Mouse (Mus musculus) limb, embryonic 12.5 days (tissue): Measurements from ENCODE around the gene Mtmr1. TPM values are rescaled to one million over a fixed set of nuclear protein-coding genes. Genes with fewer than 3 reads are reported as not detected.
A peak's percentile ranks its signal among the peaks of the same experiment; 100 is the strongest.
"Not testable (repeated sequence)": the region's sequence is repeated elsewhere in the genome, so short reads cannot be mapped to it uniquely, and the experiment has no call there.

ENCODE experiments used
- ATAC-seq: fragments of 200-750 bp; cut with Nextera tagmentation; 2 replicates; pipeline ENCODE4 v1.8.0; 2017; ENCODE audit warnings: low read depth, moderate TSS enrichment; ENCODE audit not compliant: insufficient number of reproducible peaks, insufficient read depth, low FRiP score, low TSS enrichment
- H3K27ac ChIP-seq: fragments of 300-500 bp; sonication (generic); 2 replicates; pipeline ENCODE4 v1.5.1; 2016; ENCODE audit warnings: mild to moderate bottlenecking, moderate library complexity
- H3K27me3 ChIP-seq: fragments of 300-500 bp; sonication (generic); 2 replicates; pipeline ENCODE4 v1.6.1; 2016; ENCODE audit warnings: mild to moderate bottlenecking, moderate library complexity
- H3K36me3 ChIP-seq: fragments of 300-500 bp; sonication (generic); 2 replicates; pipeline ENCODE4 v1.6.1; 2016; ENCODE audit warnings: mild to moderate bottlenecking, moderate library complexity
- H3K4me1 ChIP-seq: fragments of 300-500 bp; sonication (generic); replicated peaks from 2 replicates; pipeline ENCODE4 v1.6.1; 2016
- H3K4me2 ChIP-seq: fragments of 300-500 bp; sonication (generic); 2 replicates; pipeline ENCODE4 v1.6.1; 2016; ENCODE audit warnings: mild to moderate bottlenecking, moderate library complexity
- H3K4me3 ChIP-seq: fragments of 300-500 bp; sonication (generic); replicated peaks from 2 replicates; pipeline ENCODE4 v1.5.1; 2016; ENCODE audit warnings: mild to moderate bottlenecking
- H3K9ac ChIP-seq: fragments of 300-500 bp; sonication (generic); replicated peaks from 2 replicates; pipeline ENCODE4 v1.6.1; 2016; ENCODE audit warnings: mild to moderate bottlenecking, moderate library complexity
- H3K9me3 ChIP-seq: fragments of 300-500 bp; sonication (generic); 2 replicates; pipeline ENCODE4 v1.6.1; 2016; ENCODE audit warnings: mild to moderate bottlenecking, moderate library complexity
- WGBS: fragments of 180-500 bp; shearing (Covaris S2); methylation state at CpG from one replicate; pipeline ENCODE4 v1.1.7; 2016; 5-methylcytosine and 5-hydroxymethylcytosine counted together
- polyA plus RNA-seq: library from polyadenylated mRNA; unstranded; fragments of >200 nt; fragmentation: Nextera tagmentation; extraction: Ambion mirVana; gene quantifications from 2 replicates; pipeline ENCODE4 v1.2.1, GENCODE M21; 2016

Gene Mtmr1
- polyA plus RNA-seq = 8.9 and 9.6 TPM in 2 replicates

GRCm38 (mm10) chrX:71364554-71364991, at the start of gene Mtmr1:
Gene Mtmr1, plus strand, starts transcription at chrX:71364760.
- peak; percentile 88 for ATAC-seq
- Histone ChIP-seq H3K27ac (0 out of 2 replicates have a peak within 1 kb of the TSS, but pooled peaks have one; percentile 23), H3K9me3 (no peaks in the 10 kb centered on the region), H3K4me1 (no peaks in the 10 kb centered on the region), H3K4me2 (peak within 1 kb of the TSS; percentile 62), H3K9ac (peak within 1 kb of the TSS; percentile 63), H3K27me3 (no peaks in the 10 kb centered on the region), H3K4me3 (peak within 1 kb of the TSS; percentile 55), H3K36me3 (no peaks in the 10 kb centered on the region)
- WGBS = 12% methylated on average over 29 of the region's 47 CpGs

DNA sequence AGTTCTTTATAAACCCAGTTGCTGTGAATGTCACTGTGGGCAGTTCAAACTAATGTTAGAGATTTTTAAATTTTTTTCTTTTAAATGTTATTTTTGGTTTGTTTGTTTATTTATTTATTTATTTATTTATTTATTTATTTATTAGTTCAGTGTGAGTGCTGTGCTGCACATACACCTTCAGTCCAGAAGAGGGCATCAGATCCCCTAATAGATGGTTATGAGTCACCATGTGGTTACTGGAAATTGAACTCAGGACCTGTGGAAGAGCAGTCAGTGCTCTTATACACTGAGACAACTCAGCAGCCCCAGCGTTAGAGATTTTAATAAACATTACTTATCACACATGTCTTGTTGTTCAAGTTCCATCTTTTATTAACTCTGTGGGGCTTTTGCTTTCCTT, 12.5 kb upstream of the Mtmr1 start:
- no peak for ATAC-seq
- H3K9me3 ChIP-seq = no peaks in the 10 kb centered on the region
- 81% methylated on average over 1 of the region's 1 CpGs for WGBS

DNA sequence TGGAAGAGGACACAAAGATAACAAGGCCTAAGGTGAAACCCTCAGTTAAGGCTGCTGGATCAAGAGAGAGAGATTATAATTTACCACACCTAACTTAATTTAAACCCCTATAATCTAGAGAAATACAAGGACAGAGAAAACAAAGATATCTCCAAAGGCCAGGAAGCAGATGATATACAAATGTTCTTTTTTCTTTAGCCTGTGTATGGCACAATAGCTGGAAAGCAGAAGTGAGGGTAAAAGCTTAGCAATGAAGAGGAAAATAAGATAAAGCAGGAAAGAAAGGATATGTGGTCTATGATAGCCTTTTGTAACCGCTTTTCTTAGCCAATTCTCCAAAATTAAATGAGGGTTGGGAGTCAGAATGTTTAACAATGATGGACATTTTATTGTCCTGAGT, 9.2 kb upstream of the Mtmr1 start:
- Histone ChIP-seq H3K4me3 (no peak overlapping the region), H3K36me3 (no peaks in the 10 kb centered on the region), H3K4me2 (no peak overlapping the region), H3K9ac (no peak overlapping the region), H3K4me1 (no peaks in the 10 kb centered on the region), H3K27me3 (no peaks in the 10 kb centered on the region), H3K27ac (no peak overlapping the region), H3K9me3 (no peaks in the 10 kb centered on the region)
- ATAC-seq = no peak
- 52% methylated on average over 1 of the region's 1 CpGs for WGBS

More for the DNA sequence above, 12.5 kb upstream of the Mtmr1 start:
- H3K27me3 ChIP-seq = no peaks in the 10 kb centered on the region
- H3K4me2 ChIP-seq = no peak overlapping the region
- no peaks in the 10 kb centered on the region for H3K4me1 ChIP-seq
- no peak overlapping the region for H3K27ac ChIP-seq
- no peak overlapping the region for H3K4me3 ChIP-seq
- no peaks in the 10 kb centered on the region for H3K36me3 ChIP-seq
- no peak overlapping the region for H3K9ac ChIP-seq

- not testable (repeated sequence) for ATAC-seq, H3K27me3 ChIP-seq, H3K9ac ChIP-seq, H3K4me2 ChIP-seq, H3K4me1 ChIP-seq, H3K9me3 ChIP-seq, H3K27ac ChIP-seq, H3K4me3 ChIP-seq, H3K36me3 ChIP-seq
- 93% methylated on average over 10 of the region's 10 CpGs for WGBS
Measured at GRCm38 (mm10) chrX:71361793-71362192, 2.8 kb upstream of the Mtmr1 start.

GRCm38 (mm10) chrX:71364062-71364461, 498 bp upstream of the Mtmr1 start:
- no peaks in the 10 kb centered on the region for H3K9me3 ChIP-seq
- no peak overlapping the region for H3K9ac ChIP-seq
- WGBS = 63% methylated on average over 5 of the region's 5 CpGs
- no peak overlapping the region for H3K27ac ChIP-seq
- H3K36me3 ChIP-seq = no peaks in the 10 kb centered on the region
- H3K27me3 ChIP-seq = no peaks in the 10 kb centered on the region
- ATAC-seq = no peak; the same call in 1 of the 2 replicates
- H3K4me2 ChIP-seq = peak overlapping the region; percentile 62
- peak overlapping the region; percentile 55 for H3K4me3 ChIP-seq
- no peaks in the 10 kb centered on the region for H3K4me1 ChIP-seq

DNA sequence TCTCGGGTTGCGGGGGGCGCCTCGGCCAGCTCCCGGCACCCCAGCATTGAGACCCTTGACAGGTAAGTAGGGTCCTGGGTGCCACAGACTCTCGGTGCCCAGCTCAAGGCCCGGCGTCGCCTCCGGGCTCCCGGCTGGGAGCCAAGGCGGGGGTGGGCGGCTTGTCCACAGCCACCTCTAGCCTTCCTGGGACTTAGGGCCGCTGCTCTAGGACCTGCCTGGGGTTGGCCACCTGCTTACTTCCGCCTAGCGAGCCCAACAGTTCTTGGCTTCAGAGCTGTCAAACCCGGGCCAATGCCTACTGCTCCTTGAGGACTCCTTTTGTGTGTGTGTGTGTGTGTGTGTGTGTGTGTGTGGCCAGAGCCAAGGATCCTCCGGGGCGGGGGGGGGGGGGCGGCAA, 451 bp downstream of the Mtmr1 start:
- peak; percentile 75 for ATAC-seq
- Histone ChIP-seq H3K4me2 (peak overlapping the region; percentile 62), H3K9ac (peak overlapping the region; percentile 63), H3K36me3 (no peaks in the 10 kb centered on the region), H3K9me3 (no peaks in the 10 kb centered on the region), H3K27ac (0 out of 2 replicates have a peak overlapping the region, but pooled peaks have one; percentile 23), H3K27me3 (no peaks in the 10 kb centered on the region), H3K4me3 (peak overlapping the region; percentile 55), H3K4me1 (no peaks in the 10 kb centered on the region)
- WGBS = 32% methylated on average over 18 of the region's 20 CpGs

DNA sequence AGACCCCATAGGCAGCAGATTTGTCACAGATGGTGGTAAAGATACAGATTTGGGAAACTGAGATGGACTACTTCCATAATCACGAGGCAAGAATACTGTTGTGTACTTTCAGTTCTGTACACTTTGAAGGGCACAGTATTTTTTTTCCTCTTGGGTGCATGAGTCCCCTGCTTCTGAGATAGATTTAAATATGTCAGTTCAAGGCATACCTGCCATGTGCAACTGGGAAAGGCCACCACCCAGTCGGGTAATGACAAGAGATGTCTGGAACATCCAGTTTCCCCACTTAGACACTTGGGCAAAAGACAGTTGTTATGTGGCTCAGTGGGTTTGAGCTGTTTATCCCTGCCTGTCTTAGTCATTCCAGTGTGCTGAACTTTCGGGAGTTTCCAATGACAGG, 950 bp downstream of the Mtmr1 start:
- WGBS = 67% methylated on average over 3 of the region's 3 CpGs
- H3K4me3 ChIP-seq = peak overlapping the region; percentile 55
- H3K27ac ChIP-seq = no peak overlapping the region
- peak overlapping the region; percentile 62 for H3K4me2 ChIP-seq
- H3K36me3 ChIP-seq = no peaks in the 10 kb centered on the region
- no peak for ATAC-seq
- H3K9ac ChIP-seq = no peak overlapping the region
- no peaks in the 10 kb centered on the region for H3K27me3 ChIP-seq
- H3K4me1 ChIP-seq = no peaks in the 10 kb centered on the region
- no peaks in the 10 kb centered on the region for H3K9me3 ChIP-seq

DNA sequence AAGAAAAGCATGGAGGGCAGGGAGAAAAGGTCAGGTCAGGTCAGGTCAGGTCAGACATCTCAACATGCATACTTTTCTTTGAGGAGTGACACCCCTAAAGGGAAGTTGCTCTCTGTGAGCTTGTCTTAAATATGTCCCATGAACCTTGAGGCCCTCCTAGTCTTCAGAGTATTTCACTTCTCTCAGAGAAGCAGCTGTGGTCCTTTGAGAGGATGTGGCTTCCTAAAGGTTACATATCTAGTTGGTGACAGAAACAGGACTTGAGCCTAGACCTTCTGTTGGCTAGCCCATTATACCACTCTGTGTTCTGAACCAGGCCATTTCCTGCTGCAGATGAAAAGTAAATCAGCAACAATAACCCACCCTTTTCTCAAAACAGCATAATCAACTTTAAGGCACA, 2.4 kb downstream of the Mtmr1 start:
- no peak overlapping the region for H3K4me2 ChIP-seq
- no peaks in the 10 kb centered on the region for H3K9me3 ChIP-seq

GRCm38 (mm10) chrX:71376781-71377180, 12.2 kb downstream of the Mtmr1 start:
- H3K27ac ChIP-seq = no peak overlapping the region
- no peak for ATAC-seq
- no peak overlapping the region for H3K4me3 ChIP-seq
- no peak overlapping the region for H3K4me2 ChIP-seq
- WGBS = 89% methylated on average over 1 of the region's 1 CpGs
- peaks cover 6% of the 10 kb centered on the region; the same call in 1 of the 2 replicates for H3K27me3 ChIP-seq
- no peaks in the 10 kb centered on the region for H3K4me1 ChIP-seq
- H3K36me3 ChIP-seq = no peaks in the 10 kb centered on the region
- H3K9ac ChIP-seq = no peak overlapping the region
- no peaks in the 10 kb centered on the region for H3K9me3 ChIP-seq

More for the DNA sequence above, 2.4 kb downstream of the Mtmr1 start:
- no peaks in the 10 kb centered on the region for H3K36me3 ChIP-seq
- H3K4me3 ChIP-seq = no peak overlapping the region
- no peaks in the 10 kb centered on the region for H3K27me3 ChIP-seq
- ATAC-seq = no peak
- H3K9ac ChIP-seq = no peak overlapping the region
- no peak overlapping the region for H3K27ac ChIP-seq
- H3K4me1 ChIP-seq = no peaks in the 10 kb centered on the region

GRCm38 (mm10) chrX:71378435-71378834, 13.9 kb downstream of the Mtmr1 start:
- H3K36me3 ChIP-seq = no peaks in the 10 kb centered on the region
- no peak for ATAC-seq
- H3K27me3 ChIP-seq = peaks cover 6% of the 10 kb centered on the region; the same call in 1 of the 2 replicates
- no peaks in the 10 kb centered on the region for H3K9me3 ChIP-seq
- 92% methylated on average over 2 of the region's 2 CpGs for WGBS
- H3K4me2 ChIP-seq = no peak overlapping the region
- no peak overlapping the region for H3K27ac ChIP-seq
- no peak overlapping the region for H3K9ac ChIP-seq
- no peak overlapping the region for H3K4me3 ChIP-seq
- no peaks in the 10 kb centered on the region for H3K4me1 ChIP-seq

DNA sequence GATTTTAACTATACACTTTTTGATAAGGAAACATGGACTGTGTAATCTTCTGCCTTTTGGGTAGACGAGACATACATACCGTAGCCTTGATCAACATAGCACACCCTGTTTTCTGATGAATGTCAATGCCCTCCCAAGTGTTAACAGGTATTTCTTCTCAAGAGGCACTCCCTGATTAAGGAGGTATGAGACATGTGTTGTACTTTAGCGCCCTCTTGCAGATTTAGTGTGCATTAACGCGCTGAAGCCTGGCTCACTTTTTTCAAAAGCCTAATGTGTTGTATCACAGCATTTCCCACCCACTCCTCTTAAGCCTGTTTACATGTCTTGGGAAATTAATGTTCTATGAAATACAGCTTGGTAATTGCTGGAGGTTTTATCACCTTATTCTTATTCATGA, 17.0 kb downstream of the Mtmr1 start:
- no peaks in the 10 kb centered on the region for H3K4me1 ChIP-seq
- H3K9ac ChIP-seq = no peak overlapping the region
- ATAC-seq = no peak
- no peak overlapping the region for H3K27ac ChIP-seq
- no peaks in the 10 kb centered on the region for H3K27me3 ChIP-seq
- 49% methylated on average over 5 of the region's 5 CpGs for WGBS
- H3K9me3 ChIP-seq = no peaks in the 10 kb centered on the region
- no peak overlapping the region for H3K4me2 ChIP-seq
- H3K36me3 ChIP-seq = no peaks in the 10 kb centered on the region
- no peak overlapping the region for H3K4me3 ChIP-seq

DNA sequence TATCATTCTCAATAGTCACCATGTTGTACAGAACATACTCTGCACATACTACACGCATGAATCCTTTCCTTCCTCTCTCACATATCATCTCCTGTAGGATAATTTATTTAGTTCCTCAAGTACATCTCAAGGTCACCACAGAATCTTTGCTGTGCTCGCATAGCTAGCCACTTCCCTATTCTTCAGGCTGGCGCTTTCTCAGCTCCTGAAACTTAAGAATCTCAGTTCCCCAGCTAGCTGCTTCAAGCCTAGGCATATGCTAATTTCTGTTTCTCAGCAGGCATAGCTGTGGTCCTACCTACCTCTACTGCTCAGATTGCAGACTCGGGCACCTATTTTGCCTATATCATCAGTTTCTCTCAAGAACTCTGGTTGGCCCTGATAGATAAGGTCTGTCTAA, 31.8 kb downstream of the Mtmr1 start:
- WGBS = 78% methylated on average over 4 of the region's 4 CpGs
- no peaks in the 10 kb centered on the region for H3K4me1 ChIP-seq
- ATAC-seq = no peak

More for the DNA sequence above, 31.8 kb downstream of the Mtmr1 start:
- H3K4me2 ChIP-seq = no peak overlapping the region
- no peaks in the 10 kb centered on the region for H3K9me3 ChIP-seq
- no peaks in the 10 kb centered on the region for H3K27me3 ChIP-seq
- H3K9ac ChIP-seq = no peak overlapping the region
- no peak overlapping the region for H3K4me3 ChIP-seq
- H3K27ac ChIP-seq = no peak overlapping the region
- no peaks in the 10 kb centered on the region for H3K36me3 ChIP-seq
